Mouse (Mus musculus) gastrocnemius, adult 2 months (tissue): ENCODE measurements around the gene Camta1. TPM values are rescaled to one million over a fixed set of nuclear protein-coding genes. Genes with fewer than 3 reads are reported as not detected.

ENCODE experiments used
- DNase-seq: peaks from one replicate; pipeline ENCODE4 v3.0.0; 2022
- H3K27ac ChIP-seq: fragments of 200-600 bp; 2 replicates; pipeline ENCODE4 v1.8.1; 2022; ENCODE audit warnings: mild to moderate bottlenecking
- H3K4me3 ChIP-seq: fragments of 200-600 bp; 2 replicates; pipeline ENCODE4 v1.8.1; 2022; ENCODE audit warnings: mild to moderate bottlenecking, moderate library complexity
- CTCF ChIP-seq: fragments of 200-600 bp; IDR thresholded peaks from 2 replicates; pipeline ENCODE4 v1.8.1; 2022; ENCODE audit warnings: antibody characterized with exemption, mild to moderate bottlenecking, moderate library complexity
- intact Hi-C: fragments of 180-260 bp; cut with DNase I; formaldehyde crosslinking; loops from one replicate; pipeline ENCODE4 v1.15.1; 2025
- total RNA-seq, 2 experiments: library from RNA; stranded (reverse); gene quantifications; 2 replicates each; pipeline ENCODE4 v1.2.3; 2021

Camta1 gene
- total RNA-seq, 2 experiments from 2014 or later, result 95.9 to 126 TPM

GRCm38 (mm10) chr4:151250824-151251223, 610.9 kb downstream of the Camta1 start:
- H3K4me3 ChIP-seq, result no peak overlapping the region
- DNase-seq, result no peak
- no peak overlapping the region for H3K27ac ChIP-seq
- no peak for TF ChIP-seq CTCF
- intact Hi-C loops, result no loop called here

GRCm38 (mm10) chr4:151245068-151245797, 616.4 kb downstream of the Camta1 start:
- no peak for TF ChIP-seq CTCF
- intact Hi-C loops, result no loop called here
- no peak for DNase-seq
- Histone ChIP-seq H3K4me3 (no peak overlapping the region), H3K27ac (no peak overlapping the region)

GRCm38 (mm10) chr4:151243445-151243844, 618.2 kb downstream of the Camta1 start:
- no peak for DNase-seq
- intact Hi-C loops, result no loop called here
- no peak for TF ChIP-seq CTCF
- Histone ChIP-seq H3K4me3 (no peak overlapping the region), H3K27ac (no peak overlapping the region)

GRCm38 (mm10) chr4:151242751-151243150, 618.9 kb downstream of the Camta1 start:
- no peak overlapping the region for H3K27ac ChIP-seq
- no peak overlapping the region for H3K4me3 ChIP-seq
- DNase-seq, result no peak
- intact Hi-C loops, result no loop called here
- TF ChIP-seq CTCF, result no peak

- 0 out of 2 replicates have a peak, but pooled peaks have one; percentile 10 for TF ChIP-seq CTCF
- no peak for DNase-seq
- no peak overlapping the region for H3K27ac ChIP-seq
- H3K4me3 ChIP-seq, result no peak overlapping the region
- intact Hi-C loops, result no loop called here
Measured at GRCm38 (mm10) chr4:151240465-151240864, 621.2 kb downstream of the Camta1 start.

- intact Hi-C loops, result no loop called here
- peak; percentile 41 for DNase-seq
- Histone ChIP-seq H3K27ac (no peak overlapping the region), H3K4me3 (no peak overlapping the region)
- peak; percentile 18; the same call in 1 of the 2 replicates for TF ChIP-seq CTCF
Measured at GRCm38 (mm10) chr4:151238970-151239684, 622.5 kb downstream of the Camta1 start.

GRCm38 (mm10) chr4:151237501-151237900, 624.2 kb downstream of the Camta1 start:
- Histone ChIP-seq H3K27ac (no peak overlapping the region), H3K4me3 (no peak overlapping the region)
- no peak for DNase-seq
- no peak for TF ChIP-seq CTCF
- intact Hi-C loops, result no loop called here

- DNase-seq, result no peak
- intact Hi-C loops, result no loop called here
- Histone ChIP-seq H3K27ac (no peak overlapping the region), H3K4me3 (no peak overlapping the region)
- no peak for TF ChIP-seq CTCF
Measured at GRCm38 (mm10) chr4:151234981-151235380, 626.7 kb downstream of the Camta1 start.

- no peak overlapping the region for H3K27ac ChIP-seq
- no peak overlapping the region for H3K4me3 ChIP-seq
- peak; percentile 36 for TF ChIP-seq CTCF
- no peak for DNase-seq
- intact Hi-C loops, result no loop called here
Measured at GRCm38 (mm10) chr4:151232028-151232427, 629.6 kb downstream of the Camta1 start.

- no peak for TF ChIP-seq CTCF
- Histone ChIP-seq H3K27ac (no peak overlapping the region), H3K4me3 (no peak overlapping the region)
- intact Hi-C loops, result no loop called here
- no peak for DNase-seq
Measured at GRCm38 (mm10) chr4:151229073-151229472, 632.6 kb downstream of the Camta1 start.

GRCm38 (mm10) chr4:151226496-151226895, 635.2 kb downstream of the Camta1 start:
- no peak overlapping the region for H3K27ac ChIP-seq

GRCm38 (mm10) chr4:151224017-151224416, 637.7 kb downstream of the Camta1 start:
- Histone ChIP-seq H3K4me3 (no peak overlapping the region), H3K27ac (no peak overlapping the region)
- intact Hi-C loops, result no loop called here
- TF ChIP-seq CTCF, result no peak
- DNase-seq, result no peak

More at GRCm38 (mm10) chr4:151226496-151226895, 635.2 kb downstream of the Camta1 start:
- H3K4me3 ChIP-seq, result no peak overlapping the region
- TF ChIP-seq CTCF, result no peak
- intact Hi-C loops, result no loop called here
- no peak for DNase-seq

- Histone ChIP-seq H3K4me3 (no peak overlapping the region), H3K27ac (no peak overlapping the region)
- intact Hi-C loops, result no loop called here
- TF ChIP-seq CTCF, result no peak
- no peak for DNase-seq
Measured at GRCm38 (mm10) chr4:151223263-151223996, 638.2 kb downstream of the Camta1 start.
